Mouse (Mus musculus) CH12.LX (cell line): ENCODE results near the gene Pde4dip.

Experiments
- BHLHE40 ChIP-seq: IDR thresholded peaks from 2 replicates; pipeline ENCODE4 v1.6.1; 2011; ENCODE audit warnings: mild to moderate bottlenecking, low read depth, low read length, improper control_type of control experiment
- CTCF ChIP-seq, 2 experiments: IDR thresholded peaks in 1 of 2; conservative IDR thresholded peaks in 1 of 2; 2 replicates each; pipeline ENCODE4 v1.5.1; 2011 to 2012; ENCODE audit warnings: low read depth in 2 of 2, low read length in 2 of 2, improper control_type of control experiment in 1 of 2, inconsistent platforms in 1 of 2, mild to moderate bottlenecking in 1 of 2, moderate library complexity in 1 of 2
- EP300 ChIP-seq: IDR thresholded peaks from 2 replicates; pipeline ENCODE4 v1.6.1; 2011; ENCODE audit warnings: low read length, improper control_type of control experiment
- ETS1 ChIP-seq: conservative IDR thresholded peaks from 2 replicates; pipeline ENCODE4 v1.6.1; 2012; ENCODE audit warnings: low read depth, mild to moderate bottlenecking, inconsistent platforms, low read length, improper control_type of control experiment, moderate library complexity
- MAFK ChIP-seq: IDR thresholded peaks from 2 replicates; pipeline ENCODE4 v1.6.1; 2011; ENCODE audit warnings: low read length, improper control_type of control experiment; ENCODE audit not compliant: insufficient replicate concordance
- MAX ChIP-seq: IDR thresholded peaks from 2 replicates; pipeline ENCODE4 v1.6.1; 2011; ENCODE audit warnings: low read length, improper control_type of control experiment
- MXI1 ChIP-seq: IDR thresholded peaks from 2 replicates; pipeline ENCODE4 v1.6.1; 2011; ENCODE audit warnings: mild to moderate bottlenecking, low read depth, low read length, improper control_type of control experiment
- NELFE ChIP-seq: IDR thresholded peaks from 2 replicates; pipeline ENCODE4 v1.6.1; 2011; ENCODE audit warnings: low read depth, low read length, improper control_type of control experiment
- NRF1 ChIP-seq: IDR thresholded peaks from 2 replicates; pipeline ENCODE4 v1.6.1; 2014; ENCODE audit warnings: low read depth, mild to moderate bottlenecking, inconsistent platforms, low read length, improper control_type of control experiment, moderate library complexity
- POLR2A ChIP-seq: IDR thresholded peaks from 2 replicates; pipeline ENCODE4 v1.6.1; 2011; ENCODE audit warnings: low read depth, mild to moderate bottlenecking, improper control_type of control experiment, low read length
- POLR2AphosphoS2 ChIP-seq: IDR thresholded peaks from 2 replicates; pipeline ENCODE4 v1.6.1; 2011; ENCODE audit warnings: low read depth, low read length, improper control_type of control experiment
- RCOR1 ChIP-seq: conservative IDR thresholded peaks from 2 replicates; pipeline ENCODE4 v1.6.1; 2012; ENCODE audit warnings: low read depth, mild to moderate bottlenecking, inconsistent platforms, low read length, improper control_type of control experiment
- TBP ChIP-seq: conservative IDR thresholded peaks from 2 replicates; pipeline ENCODE4 v1.6.1; 2011; ENCODE audit warnings: low read depth, low read length, improper control_type of control experiment
- ZKSCAN1 ChIP-seq: IDR thresholded peaks from 2 replicates; pipeline ENCODE4 v1.6.1; 2012; ENCODE audit warnings: low read depth, inconsistent platforms, low read length, improper control_type of control experiment, borderline replicate concordance

GRCm38 (mm10) chr3:97881576-97881975 lies 6.9 kb downstream of the Pde4dip start:
- TF ChIP-seq NRF1 (no peak), POLR2A (no peak), POLR2AphosphoS2 (no peak), MAX (no peak), MXI1 (no peak), BHLHE40 (no peak), EP300 (no peak), NELFE (no peak), CTCF (conservative IDR thresholded peaks at IDR 0.05 in 1 of 2, IDR thresholded peaks at IDR 0.05 in 1 of 2; ENCODE audit: low read depth in 2 of 2, low read length in 2 of 2) (no peak), MAFK (no peak), ETS1 (no peak), TBP (no peak), RCOR1 (no peak), ZKSCAN1 (no peak)
